Mouse (Mus musculus): ENCODE results near the gene Zfp940. TPM values are rescaled to one million over a fixed set of nuclear protein-coding genes. Genes with fewer than 3 reads are reported as not detected.

Gene Zfp940
- total RNA-seq, 2 experiments from 2014 or later, result 1.2 to 1.9 TPM

DNA sequence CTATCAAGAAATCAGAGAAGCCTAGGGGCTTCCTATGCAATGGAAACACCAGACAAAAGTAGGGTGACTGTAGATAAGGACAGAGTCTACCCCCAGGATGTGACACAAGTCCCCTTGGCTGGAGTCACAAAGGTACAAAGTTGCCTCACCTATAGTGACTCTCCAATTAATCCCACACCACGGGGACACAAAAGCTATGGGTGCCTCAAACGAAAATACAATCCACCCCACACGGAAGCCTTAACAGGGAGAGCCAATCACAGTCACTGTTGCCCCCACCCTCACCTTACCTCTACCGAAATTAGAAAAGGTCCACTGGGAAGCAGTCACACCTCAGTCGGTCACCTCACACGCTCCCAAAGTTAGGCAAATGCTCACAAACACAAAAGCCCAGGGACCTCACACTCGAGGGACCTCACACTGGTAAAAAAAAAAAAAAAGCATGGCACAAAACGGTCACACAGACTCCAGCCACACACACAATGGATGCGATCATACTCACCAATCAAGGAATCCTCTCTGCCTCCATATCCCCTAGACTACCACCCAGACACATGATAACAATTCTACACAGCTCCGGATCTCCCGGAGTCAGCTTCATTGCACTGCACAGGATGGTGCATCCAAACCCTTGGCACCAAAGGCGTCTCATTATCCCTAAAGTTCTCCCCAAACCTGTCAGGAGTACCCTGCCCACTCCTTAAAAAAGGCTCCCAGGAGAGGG lies 38.2 kb downstream of the Zfp940 start:
- DNase-seq, result no peak
- intact Hi-C loops (cut with DNase I), result loop anchor here (5.0 kb wide), 3 partner anchors 33 to 97 kb away; partner anchors contain the start of genes Zfp30 and Zfp84

DNA sequence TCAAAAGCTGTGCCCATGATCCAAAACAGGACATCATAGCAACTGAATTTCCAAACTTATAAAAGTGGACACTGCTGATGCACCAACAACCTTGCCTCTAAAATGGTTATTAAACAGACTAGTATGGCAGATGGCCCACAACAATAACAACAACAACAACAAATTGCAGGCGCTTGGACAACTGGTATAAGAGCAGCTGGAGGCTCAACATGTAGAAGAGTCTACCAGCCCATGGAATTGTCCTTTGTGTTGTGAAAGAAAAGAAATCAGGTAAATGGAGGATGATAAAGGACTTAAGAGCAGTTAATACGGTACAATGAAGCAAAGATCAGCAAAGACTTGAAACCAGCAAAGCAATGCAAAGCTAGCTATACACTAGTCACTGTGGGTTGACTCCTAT lies 39.1 kb downstream of the Zfp940 start:
- DNase-seq, result no peak
- intact Hi-C loops (cut with DNase I), result no loop called here

DNA sequence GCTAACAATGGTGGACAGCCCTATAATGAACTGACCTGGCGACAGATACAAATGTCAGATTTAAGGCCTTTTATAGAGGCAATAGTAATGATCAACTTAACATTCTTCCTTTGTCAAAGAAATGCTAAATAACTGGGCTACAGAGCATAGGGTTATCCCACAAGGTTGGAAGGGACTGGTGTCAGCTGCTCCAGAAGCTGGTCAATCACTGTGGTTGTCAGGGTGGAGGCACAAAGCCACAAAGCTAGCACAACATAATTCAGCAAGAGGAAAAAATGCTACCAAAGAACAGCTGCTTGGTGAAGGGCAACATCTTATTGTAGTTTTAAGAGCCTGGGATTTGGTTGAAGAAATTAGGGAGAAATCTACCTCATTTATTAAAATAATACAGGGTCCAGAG lies 41.2 kb downstream of the Zfp940 start:
- no peak for DNase-seq
- intact Hi-C loops (cut with DNase I), result no loop called here

DNA sequence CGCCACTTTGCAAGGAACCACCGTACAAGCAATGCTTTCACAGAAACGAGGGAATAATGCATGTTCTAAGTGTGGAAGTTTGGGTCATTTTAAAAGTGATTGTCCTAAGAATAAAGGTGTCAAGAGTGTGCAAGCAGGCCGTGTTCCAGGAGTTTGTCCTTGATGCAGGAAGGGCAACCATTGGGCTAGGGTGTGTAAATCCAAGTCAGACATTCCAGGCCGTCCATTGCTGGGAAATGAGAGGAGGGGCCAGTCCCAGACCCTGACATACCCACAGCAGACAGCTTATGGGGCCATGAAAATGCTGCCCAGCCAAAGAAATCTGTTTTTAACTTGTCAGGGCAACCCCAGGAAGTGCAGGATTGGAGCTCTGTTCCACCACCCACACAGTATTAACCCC lies 46.4 kb downstream of the Zfp940 start:
- intact Hi-C loops (cut with DNase I), result no loop called here
- no peak for DNase-seq

DNA sequence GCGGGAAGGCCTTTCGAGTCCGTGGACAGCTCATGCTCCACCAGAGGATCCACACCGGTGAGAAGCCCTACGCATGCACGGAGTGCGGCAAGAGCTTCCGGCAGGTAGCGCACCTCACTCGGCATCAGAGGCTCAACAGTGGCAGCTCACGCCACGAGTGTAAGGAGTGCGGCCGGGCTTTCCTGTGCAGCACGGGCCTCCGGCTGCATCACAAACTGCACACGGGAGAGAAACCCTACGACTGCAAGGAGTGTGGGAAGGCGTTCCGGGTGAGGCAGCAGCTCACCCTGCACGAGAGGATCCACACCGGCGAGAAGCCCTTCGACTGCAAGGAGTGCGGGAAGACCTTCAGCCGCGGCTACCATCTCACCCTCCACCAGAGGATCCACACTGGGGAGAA lies 60.6 kb downstream of the Zfp940 start:
- intact Hi-C loops (cut with DNase I), result no loop called here
- DNase-seq, result no peak

DNA sequence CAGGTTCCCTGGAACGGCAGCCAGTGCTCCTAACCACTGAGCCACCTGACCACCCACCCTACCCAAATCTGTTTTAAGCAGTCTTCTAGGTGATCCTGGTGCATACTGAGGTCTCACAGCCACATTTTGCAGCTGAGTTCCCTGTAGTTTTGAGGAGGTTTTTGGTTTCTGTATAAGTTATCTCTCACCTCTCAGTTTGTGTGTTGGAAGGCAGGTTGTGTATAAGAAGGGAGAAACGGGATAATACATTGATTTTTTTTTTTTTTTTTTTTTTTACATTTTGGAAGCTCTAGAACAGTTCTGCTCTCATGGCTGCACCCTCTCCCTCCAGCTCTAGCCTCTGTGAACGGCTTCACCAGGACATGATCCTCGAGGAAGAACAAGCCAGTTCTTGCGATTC lies 67.6 kb downstream of the Zfp940 start:
- intact Hi-C loops (cut with DNase I), result no loop called here
- DNase-seq, result no peak

DNA sequence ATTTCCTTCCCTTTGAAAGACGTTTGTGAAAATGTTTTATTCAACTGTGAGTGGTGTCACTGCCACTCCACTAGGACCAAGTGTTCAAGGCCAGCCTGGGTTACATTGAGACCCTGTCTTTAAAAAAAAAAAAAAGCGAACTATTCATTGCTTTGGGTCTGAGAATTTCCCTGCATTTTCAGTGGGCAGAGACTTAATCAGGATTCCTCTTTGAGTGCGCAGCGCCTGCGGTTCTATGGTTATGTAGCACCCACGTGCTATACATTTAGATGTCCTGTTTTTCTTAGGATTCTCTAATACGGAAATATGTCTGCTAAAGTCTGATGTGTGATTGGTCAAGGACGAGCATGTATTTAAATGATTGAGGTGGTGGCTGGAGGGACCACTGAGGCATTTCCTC lies 68.4 kb downstream of the Zfp940 start:
- intact Hi-C loops (cut with DNase I), result no loop called here
- no peak for DNase-seq

DNA sequence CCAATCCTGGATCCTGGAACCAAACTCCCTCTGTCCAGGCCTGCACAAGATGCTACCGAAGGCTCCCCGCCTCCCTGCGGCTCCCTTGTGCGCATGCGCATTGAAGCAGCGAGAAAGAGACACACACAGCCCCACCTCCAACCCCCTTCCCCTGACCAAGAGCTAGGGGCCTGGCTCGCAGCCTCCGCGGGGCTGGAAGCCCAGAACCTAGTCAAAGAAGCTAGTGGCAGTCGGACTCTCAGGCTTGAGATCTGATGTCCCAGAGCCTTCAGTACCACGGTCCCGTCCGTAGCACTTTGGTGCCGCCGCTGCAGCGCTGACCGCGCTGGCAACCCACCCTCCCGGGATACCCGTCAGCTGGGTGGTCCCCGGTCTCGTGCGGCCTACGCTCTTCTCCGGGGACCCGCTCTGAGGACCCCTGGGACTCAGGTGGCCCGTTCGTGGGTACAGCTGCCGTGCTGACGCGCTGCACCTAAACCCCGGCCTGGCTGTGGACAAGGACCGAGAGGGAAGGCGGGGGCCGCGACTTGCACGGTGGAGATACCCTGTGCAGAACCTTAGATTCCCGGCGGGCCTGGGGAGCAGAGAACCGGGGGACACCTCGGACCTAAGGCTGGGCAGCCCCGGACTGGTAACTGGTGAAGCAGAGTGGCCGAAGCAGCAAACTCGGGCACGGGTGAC lies 69.5 kb downstream of the Zfp940 start, which contains the start of gene Zfp30:
Zfp30 (plus strand) TSS at position 128 of the 681 bp plus-strand sequence.
- intact Hi-C loops (cut with DNase I), result loop anchor here (5.0 kb wide), 1 partner anchor 33 kb away; the partner anchor contains the start of gene Zfp790
- DNase-seq, result peak; percentile 73 to 75

Other genes with a start within 250 kb of the Zfp940 start
- gene Catsperg2, start 126.6 kb downstream of the Zfp940 start, total RNA-seq (2021), result not detected
- 1 to 10 TPM; 5.8 to 6.8 TPM for gene Zfp84, start 85.1 kb downstream of the Zfp940 start, total RNA-seq (2021)
- gene Zfp30, start 69.7 kb downstream of the Zfp940 start, total RNA-seq (2021), result 1 to 10 TPM; 1.2 to 2.2 TPM
- 1 to 10 TPM; 6.3 to 9.7 TPM for gene Zfp790, start 37.6 kb downstream of the Zfp940 start, total RNA-seq (2021)
- 1 to 10 TPM; 2.5 to 2.6 TPM for gene Zfp420, start 6.3 kb upstream of the Zfp940 start, total RNA-seq (2021)
- 1 to 10 TPM; 6.1 to 7.9 TPM for gene Zfp27, start 52.9 kb upstream of the Zfp940 start, total RNA-seq (2021)
- 1 to 10 TPM; 4.0 to 6.3 TPM for gene Zfp383, start 54.6 kb upstream of the Zfp940 start, total RNA-seq (2021)
- gene Zfp74, start 100.4 kb upstream of the Zfp940 start, total RNA-seq (2021), result 1 to 10 TPM; 4.8 to 5.5 TPM
- 10 to 100 TPM; 15.4 to 18.7 TPM for gene Zfp568, start 130.3 kb upstream of the Zfp940 start, total RNA-seq (2021)
- gene Zfp14, start 197.7 kb upstream of the Zfp940 start, total RNA-seq (2021), result 1 to 10 TPM; 1.6 to 1.9 TPM
- 1 to 10 TPM; 1.4 to 1.7 TPM for gene Zfp82, start 219.2 kb upstream of the Zfp940 start, total RNA-seq (2021)
- gene Gm26920, start 236.7 kb upstream of the Zfp940 start, total RNA-seq (2021), result not detected
- gene Zfp566, start 236.9 kb upstream of the Zfp940 start, total RNA-seq (2021), result 1 to 10 TPM; 1.8 to 2.9 TPM
- gene Zfp260, start 241.1 kb upstream of the Zfp940 start, total RNA-seq (2021), result 10 to 100 TPM; 25.9 to 28.9 TPM